Mouse (Mus musculus): ENCODE results near the gene Rnf34.

Gene Rnf34

DNA sequence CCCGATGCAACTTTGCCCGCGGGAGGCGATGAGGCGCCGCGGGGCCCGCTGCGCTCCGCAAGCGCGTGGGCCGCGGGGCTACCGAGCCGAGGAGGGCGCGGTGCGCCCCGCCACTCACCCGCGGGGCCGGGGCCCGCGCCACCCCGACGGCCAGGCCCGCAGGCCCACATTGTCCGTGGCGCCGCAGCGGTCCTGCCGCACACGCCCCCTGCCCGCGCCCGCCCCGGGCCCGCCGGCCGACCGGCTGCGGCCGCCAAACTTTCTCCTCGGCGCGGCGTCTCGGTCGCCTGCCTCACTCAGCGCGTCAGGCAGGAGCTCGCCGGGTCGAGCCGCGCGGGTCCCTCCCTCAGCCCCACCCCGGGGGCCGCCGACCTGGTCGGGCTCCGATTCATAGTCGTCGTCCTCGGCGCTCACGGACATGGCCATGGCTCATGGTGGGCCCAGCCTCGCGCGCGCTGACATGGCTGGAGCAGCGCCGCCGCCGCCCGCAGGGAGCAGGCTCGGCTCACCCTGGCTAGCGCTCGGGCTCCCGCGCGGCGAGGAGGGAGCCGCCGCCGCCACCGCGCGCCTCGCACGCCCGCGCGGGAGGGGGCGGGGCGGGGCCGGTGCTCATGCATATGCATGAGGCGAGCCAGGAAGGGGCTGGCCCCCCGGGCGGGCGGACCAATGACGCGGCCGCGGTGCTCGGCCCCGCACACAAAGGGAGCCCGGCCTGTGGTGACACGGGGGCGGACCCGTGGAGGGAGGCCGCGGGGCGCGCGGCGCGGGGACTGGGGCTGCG is 50.1 kb downstream of the Rnf34 start:
- peak; percentile 72 for DNase-seq (ENCODE audit: low read depth, low spot score)

DNA sequence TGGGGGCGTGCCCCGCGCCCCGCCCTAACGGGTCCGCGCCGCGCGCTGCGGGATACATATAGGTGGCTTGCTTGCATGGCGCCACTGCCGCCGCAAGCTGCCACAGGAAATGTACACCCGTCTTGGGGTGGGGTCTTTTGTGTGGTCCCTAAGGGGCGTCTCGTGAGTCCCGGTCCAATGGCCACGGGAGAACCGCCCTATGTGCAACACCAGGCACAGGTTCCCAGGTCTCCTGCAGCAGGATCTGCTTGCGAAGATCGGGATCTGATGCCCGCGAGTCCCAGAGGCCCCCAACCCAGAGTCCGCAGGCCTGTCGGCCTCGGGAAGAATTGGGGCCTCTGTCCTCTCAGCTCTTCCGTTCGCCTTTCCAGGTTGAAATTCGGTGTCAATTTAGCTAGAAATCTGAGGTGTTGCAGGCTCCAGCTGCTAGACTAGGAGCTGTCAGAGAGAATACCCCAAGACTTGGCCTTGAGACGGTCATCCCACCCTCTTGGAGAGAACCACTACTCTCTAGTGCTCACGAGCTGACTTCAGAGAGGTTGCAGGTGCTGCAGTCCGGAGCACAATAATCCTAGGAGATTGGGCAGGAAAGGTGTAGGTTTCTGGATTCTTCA is 50.8 kb downstream of the Rnf34 start:
- peak; percentile 10 for DNase-seq (ENCODE audit: low read depth, low spot score)

DNA sequence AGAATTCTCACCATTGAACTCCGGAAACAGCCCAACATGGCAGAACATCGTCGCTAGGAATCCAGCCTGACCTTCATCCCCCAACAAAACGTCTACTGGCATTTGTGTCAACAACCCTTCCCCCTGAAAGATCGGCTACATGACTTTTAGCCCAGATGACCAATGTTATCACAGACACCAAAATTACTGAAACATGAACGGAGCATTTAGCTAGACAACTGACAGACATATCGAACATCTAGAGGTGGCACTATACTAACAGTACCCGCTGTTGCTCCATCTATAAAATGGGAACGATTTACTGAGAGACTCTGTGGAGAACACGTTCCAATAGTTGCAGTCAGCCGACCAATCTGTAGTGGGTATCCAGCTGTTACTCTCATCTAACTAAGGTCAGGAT is 51.3 kb downstream of the Rnf34 start:
- DNase-seq (ENCODE audit: low read depth, low spot score): no peak

DNA sequence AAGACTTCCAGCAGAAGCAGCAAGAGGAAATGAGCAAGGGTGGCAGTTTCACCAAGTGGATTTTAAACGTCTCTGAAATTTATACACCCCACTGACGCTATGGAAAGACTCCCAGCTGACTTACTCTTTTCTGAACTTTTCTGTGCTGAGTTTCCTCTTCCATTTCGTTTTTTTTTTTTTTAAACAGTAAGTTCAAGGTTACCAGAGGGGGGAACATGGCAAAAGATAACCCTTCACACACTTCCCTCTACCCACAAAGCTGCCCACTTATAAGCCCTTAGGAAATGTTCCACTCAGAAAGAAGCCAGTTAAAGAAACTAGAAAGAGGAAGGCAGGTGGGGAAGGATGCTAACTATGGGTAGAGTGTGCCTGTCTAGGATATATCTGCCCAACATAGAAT is 51.8 kb downstream of the Rnf34 start:
- DNase-seq (ENCODE audit: low read depth, low spot score): no peak

DNA sequence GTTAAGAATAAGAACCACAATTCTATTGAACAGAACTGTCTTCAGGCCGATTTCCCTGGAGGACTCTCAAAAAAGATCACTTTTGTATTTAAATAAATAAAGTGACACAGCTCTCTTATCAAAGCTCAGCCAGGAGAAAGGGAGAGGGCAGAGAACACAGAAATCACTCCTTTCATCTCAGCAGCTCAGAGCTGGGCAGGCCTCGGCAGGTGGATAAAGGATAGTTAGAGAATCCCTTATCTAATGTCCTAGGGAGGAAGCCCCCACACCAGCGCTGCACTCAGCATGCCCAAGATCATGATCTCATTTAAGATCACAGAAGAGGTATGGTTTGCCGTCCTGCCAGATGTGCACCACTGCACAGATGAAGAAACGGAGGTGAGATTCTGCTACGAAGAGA is 52.4 kb downstream of the Rnf34 start:
- no peak for DNase-seq (ENCODE audit: low read depth, low spot score)

DNA sequence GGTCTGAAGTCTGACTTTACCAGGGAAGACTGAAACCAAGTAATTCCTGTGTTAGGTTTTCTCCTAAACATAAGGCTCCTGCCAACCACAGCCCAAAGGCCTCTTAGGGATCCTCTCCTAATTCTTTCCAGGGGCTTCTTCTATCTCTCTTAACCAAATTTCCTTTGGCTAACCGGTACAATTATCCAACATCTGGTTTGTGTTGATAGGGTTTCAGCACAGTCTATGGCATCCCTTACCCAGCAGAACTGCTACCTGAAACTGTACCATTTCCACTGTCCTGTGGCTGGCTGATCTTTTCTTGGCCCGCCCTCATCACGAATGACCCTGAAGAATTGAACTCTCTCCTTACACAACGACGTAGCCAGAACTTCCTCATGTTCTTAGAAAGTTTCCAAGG is 53.3 kb downstream of the Rnf34 start:
- no peak for DNase-seq (ENCODE audit: low read depth, low spot score)

DNA sequence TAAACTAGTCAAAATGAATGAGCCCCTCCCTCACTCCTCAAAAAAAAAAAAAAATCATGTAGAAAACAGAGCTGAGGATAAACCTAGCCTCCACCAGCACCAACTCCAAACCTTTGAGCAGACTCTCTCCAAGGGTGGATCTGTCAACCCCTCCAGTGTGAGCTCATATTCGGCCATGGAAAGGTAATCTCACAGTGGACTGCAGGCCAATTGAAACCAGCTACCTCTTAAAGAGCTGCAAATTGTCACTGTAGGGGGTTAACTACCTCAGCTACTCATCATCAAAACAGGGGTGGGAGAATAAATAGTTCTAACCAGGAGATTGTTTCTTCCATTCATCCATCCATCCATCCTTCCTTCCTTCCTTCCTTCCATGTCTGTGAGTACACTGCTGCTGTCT is 57.3 kb downstream of the Rnf34 start:
- DNase-seq (ENCODE audit: low read depth, low spot score): no peak

DNA sequence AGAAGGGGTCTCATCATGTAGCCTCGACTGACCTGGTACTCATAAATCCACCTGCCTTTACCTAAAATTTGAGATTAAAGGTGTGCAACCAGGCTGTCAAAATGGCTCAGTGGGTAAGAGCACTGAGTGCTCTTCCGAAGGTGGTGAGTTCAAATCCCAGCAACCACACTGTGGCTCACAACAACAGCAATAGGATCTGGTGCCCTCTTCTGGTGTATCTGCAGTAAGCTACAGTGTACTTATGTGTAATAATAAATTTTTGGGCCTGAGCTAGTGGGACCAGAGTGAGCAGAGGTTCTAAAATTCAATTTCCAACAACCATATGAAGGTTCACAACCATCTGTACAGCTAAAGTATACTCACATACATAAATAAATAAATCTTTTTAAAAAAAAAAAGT is 58.2 kb downstream of the Rnf34 start:
- DNase-seq (ENCODE audit: low read depth, low spot score): peak; percentile 15

DNA sequence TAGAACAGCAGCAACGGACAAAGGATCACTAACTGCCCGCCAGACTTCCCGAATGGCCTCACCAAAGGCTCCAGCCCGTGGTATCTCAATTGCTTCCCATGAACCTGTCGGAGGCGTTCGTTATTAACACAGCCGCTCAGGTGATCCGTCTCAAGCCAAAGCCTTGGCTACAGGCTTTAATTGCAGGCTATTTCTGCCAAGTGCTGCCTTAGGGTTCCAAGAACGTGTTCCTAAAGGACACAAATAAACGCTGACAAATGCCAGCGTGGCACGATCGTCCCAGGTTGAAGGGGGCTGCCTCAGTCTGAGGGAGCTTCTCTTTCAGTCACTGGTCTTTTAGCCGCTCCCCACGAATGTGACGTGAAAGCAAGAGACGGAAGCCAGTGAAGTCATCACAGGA is 59.6 kb downstream of the Rnf34 start:
- no peak for DNase-seq (ENCODE audit: low read depth, low spot score)

DNA sequence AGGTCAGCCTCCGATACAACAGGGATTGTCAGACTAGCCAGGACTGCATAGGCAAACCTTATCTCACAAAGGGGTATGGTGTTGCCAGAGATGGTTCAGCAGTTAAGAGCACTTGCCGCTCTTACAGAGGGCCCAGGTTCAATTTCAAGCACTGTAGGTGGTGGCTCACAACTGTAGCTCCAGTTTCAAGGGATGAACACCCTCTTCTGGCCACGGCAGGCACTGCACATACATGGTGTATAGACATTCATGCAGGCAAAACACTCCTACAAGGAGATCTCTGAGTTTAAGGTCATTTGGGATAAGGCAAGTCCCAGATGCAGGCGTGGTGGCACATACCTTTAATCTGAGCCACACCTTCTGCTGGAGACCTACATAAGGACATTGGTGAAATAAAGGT is 63.0 kb downstream of the Rnf34 start:
- no peak for DNase-seq (ENCODE audit: low read depth, low spot score)

DNA sequence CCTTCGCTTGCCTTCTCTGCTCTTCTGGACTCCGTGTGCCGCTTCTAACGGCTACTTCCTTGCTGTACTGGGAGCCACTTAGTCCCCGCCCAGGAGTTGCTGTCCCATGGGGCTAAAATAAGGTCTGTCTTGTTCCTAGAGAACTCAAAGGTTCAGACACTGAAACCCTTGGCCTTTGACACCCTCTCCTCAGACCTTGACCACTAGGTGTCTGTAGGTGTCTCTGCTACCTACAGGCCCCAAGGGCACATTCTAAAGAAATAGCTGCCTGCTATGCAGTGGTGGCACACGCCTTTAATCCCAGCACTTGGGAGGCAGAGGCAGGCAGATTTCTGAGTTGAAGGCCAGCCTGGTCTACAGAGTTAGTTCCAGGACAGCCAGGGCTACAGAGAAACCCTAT is 66.3 kb downstream of the Rnf34 start:
- DNase-seq (ENCODE audit: low read depth, low spot score): no peak

DNA sequence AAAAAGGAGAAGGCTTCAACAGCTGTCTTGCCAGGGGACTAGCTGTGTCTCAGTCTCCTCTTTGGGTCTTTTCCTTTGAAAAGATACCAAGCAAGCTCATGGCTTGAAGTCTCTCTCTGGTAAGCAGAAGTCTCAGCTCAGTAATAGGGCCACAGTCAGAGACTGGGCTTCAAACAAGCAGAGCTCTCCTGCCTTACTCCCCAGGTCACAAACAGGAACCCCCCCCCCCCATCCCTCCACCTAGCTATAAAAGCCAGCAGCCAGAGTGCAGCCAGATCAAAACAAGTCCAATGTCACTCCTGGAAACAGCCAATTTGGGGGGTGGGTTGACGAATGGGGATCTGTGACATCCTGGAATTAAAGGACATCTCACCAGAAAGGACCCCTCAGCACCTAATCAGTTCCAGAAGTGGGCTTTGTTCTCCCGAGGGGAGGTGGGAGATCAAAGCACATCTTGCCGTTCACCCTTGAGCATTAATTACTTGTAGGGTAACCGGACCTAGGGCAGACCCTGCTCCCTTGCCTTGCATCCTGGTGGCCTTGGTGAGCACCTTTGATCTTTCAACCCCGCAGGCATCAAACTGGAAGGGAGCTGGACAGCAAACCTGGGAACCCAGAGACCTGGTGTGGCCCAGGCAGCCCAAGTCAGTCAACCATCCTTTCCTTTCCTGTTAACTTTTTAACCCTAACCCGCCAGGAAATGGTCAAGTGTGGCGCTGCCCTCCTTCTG is 68.3 kb downstream of the Rnf34 start:
- DNase-seq (ENCODE audit: low read depth, low spot score): no peak

DNA sequence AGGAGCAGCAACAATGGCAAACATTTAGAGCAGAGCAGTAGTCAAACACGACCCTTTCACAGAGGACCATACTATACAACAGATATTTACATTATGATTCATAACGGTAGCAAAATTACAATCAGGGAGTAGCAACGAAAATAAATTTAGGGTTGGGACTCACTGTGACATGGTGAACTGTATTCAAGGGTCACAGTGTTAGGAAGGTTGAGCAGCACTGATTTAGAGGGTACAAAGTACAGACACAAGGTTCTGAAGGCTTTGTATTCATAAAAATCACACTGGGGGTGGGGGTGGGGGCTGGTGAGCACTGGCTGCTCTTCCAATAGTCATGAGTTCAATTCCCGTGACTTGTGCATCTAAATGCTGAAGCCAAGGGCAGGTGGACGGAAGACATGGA is 70.7 kb downstream of the Rnf34 start:
- no peak for DNase-seq (ENCODE audit: low read depth, low spot score)

All from 3T3-L1 (cell line).